Mouse (Mus musculus): ENCODE measurements around the gene Gse1.

DNA sequence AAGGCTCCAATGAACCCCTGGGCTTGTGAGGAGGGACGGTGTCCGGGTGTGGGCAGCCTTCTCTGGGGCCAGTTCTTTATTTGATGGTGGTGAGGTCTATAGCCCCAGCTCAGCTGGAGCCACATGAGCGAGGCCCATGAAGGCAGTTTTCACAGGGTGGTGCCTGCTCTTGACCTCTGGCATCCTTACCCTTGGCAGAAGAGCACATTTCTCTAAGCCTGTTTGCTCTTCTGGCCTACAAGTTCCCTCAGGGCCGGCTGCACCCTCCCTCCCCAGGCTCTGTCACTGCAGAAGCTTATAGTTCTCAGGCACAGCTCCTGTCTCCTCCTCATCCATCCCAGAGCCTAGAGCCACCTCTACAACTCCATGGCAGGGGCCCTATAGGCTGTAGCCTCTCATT lies 186.0 kb downstream of the Gse1 start:
- TF ChIP-seq CTCF (IDR thresholded peaks at IDR 0.05; ENCODE audit: control insufficient read depth, insufficient read depth, low read length), result no peak
- no peak for TF ChIP-seq POLR2A (IDR thresholded peaks at IDR 0.05; ENCODE audit: borderline replicate concordance, control insufficient read depth, low read depth, low read length)
